In the genomic region with DNA sequence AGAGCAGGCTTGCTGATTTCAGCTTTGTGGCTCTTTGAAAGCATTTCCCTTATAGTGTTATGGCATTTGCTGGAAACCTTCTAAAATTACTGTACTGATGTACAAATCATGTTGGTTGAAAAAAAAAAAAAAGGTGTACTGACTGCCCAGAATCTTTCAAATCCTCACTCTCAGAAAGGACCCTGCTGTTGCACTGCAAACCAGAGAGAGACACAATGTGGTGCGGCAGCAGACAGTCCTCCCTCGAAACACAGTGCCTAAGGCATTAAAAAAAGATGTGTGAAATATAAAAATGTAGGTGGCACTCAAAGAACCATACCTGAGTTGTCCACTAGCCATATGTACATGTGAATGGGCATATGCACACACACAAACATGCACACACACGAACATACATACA, we compare ENCODE assay signal across 16 mouse cellular contexts.
"Had no signal": no experiment of that assay in that cellular context is flagged by ENCODE, and none has a peak within 500 bp of the region (broad histone marks: within the 10 kb centered on the region; RNA-seq: fewer than 3 reads in every experiment).

No protein-coding gene starts in this region.

- H3K4me2 ChIP-seq: lung, embryonic 15.5 days; midbrain, embryonic 11.5 days; midbrain, embryonic 13.5 days; midbrain, embryonic 15.5 days; neural tube, embryonic 12.5 days had no signal

- H3K9me3 ChIP-seq: lung, embryonic 15.5 days; midbrain, embryonic 15.5 days; neural tube, embryonic 12.5 days had no signal

- ATAC-seq: liver, postnatal 0 days; lung, postnatal 0 days; midbrain, embryonic 13.5 days; midbrain, embryonic 15.5 days had no signal

- DNase-seq: liver, postnatal 0 days; lung, adult 2 months; lung, postnatal 14 days; lung, postnatal 36 days; right cerebral cortex, postnatal 14 days; thymus, adult 18-20 months; thymus, postnatal 14 days; thymus, postnatal 36 days had no signal

- H3K4me3 ChIP-seq: lung, embryonic 15.5 days; megakaryocyte, embryonic 14.5 days; midbrain, embryonic 13.5 days; midbrain, embryonic 15.5 days; neural tube, embryonic 12.5 days had no signal

- H3K4me1 ChIP-seq: lung, embryonic 15.5 days; megakaryocyte, embryonic 14.5 days; midbrain, embryonic 13.5 days; midbrain, embryonic 15.5 days; neural tube, embryonic 12.5 days had no signal

- H3K27ac ChIP-seq: lung, embryonic 15.5 days; macrophage; midbrain, embryonic 13.5 days; midbrain, embryonic 15.5 days; neural tube, embryonic 12.5 days had no signal

- H3K27me3 ChIP-seq: lung, embryonic 15.5 days; megakaryocyte, embryonic 14.5 days; midbrain, embryonic 13.5 days; midbrain, embryonic 15.5 days; neural tube, embryonic 12.5 days had no signal

- H3K9ac ChIP-seq: liver, postnatal 0 days; lung, embryonic 15.5 days; midbrain, embryonic 13.5 days; midbrain, embryonic 15.5 days; neural tube, embryonic 12.5 days had no signal

- H3K36me3 ChIP-seq: lung, embryonic 15.5 days; midbrain, embryonic 13.5 days; midbrain, embryonic 15.5 days; neural tube, embryonic 12.5 days had no signal
